Mouse (Mus musculus) stomach, postnatal 0 days (tissue): ENCODE measurements at regions not wholly inside any gene's neighbourhood (a gene's known extent, or its start where the extent isn't known, plus 50 kb on each side); places are given as distances from the start of the nearest gene placed in this dataset.

ENCODE experiments used
- CTCF ChIP-seq: IDR thresholded peaks from 2 replicates; pipeline ENCODE4 v1.5.1; 2016; ENCODE audit warnings: antibody characterized with exemption, low read depth, mild to moderate bottlenecking, moderate library complexity
- EP300 ChIP-seq: optimal IDR thresholded peaks from 2 replicates; pipeline ENCODE3; 2016; ENCODE audit warnings: antibody characterized with exemption

DNA sequence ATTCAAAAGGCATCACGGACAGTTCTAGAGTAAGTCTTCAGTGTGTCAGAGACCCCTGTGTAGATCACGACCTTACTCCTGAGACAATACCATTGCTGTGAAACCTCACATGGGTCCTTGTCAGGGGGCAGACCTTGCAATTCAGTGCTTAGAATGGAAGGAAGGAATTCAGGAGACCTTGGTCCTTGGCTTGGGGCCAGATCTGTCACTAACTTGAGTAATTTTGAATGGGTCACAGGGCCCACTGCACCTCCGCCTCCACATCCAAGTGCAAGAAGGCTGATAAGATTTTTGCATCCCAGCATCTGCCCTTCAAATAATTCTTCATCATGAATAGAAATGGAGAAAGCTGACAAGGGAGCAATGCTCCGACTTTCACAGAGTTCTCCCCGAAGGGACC, 202.6 kb downstream of the Wdr11 start:
- TF ChIP-seq EP300 (no peak), CTCF (no peak)
